Mouse (Mus musculus): Measurements from ENCODE around the gene Atrnl1. TPM values are rescaled to one million over a fixed set of nuclear protein-coding genes. Genes with fewer than 3 reads are reported as not detected.
A peak's percentile ranks its signal among the peaks of the same experiment; 100 is the strongest.

The Atrnl1 gene
- polyA plus RNA-seq, 1 experiment: 34.5 TPM

GRCm38 (mm10) chr19:57961321-57961720, 350.5 kb downstream of the Atrnl1 start:
- Histone ChIP-seq H3K27ac (ENCODE audit: insufficient read depth, low read length) (no peak overlapping the region), H3K4me3 (ENCODE audit: insufficient read depth, low read length) (no peak overlapping the region), H3K4me1 (ENCODE audit: control insufficient read depth, insufficient read depth, low read length) (no peaks in the 10 kb centered on the region)
- no peak for TF ChIP-seq POLR2A (IDR thresholded peaks at IDR 0.05; ENCODE audit: extremely low read depth, insufficient read depth, low read length)
- no peak for TF ChIP-seq CTCF (IDR thresholded peaks at IDR 0.05; ENCODE audit: extremely low read depth, insufficient read depth, low read length)

- H3K27ac ChIP-seq (ENCODE audit: insufficient read depth, low read length): no peak overlapping the region
- no peak overlapping the region for H3K4me3 ChIP-seq (ENCODE audit: insufficient read depth, low read length)
- TF ChIP-seq POLR2A (IDR thresholded peaks at IDR 0.05; ENCODE audit: extremely low read depth, insufficient read depth, low read length): no peak
- TF ChIP-seq CTCF (IDR thresholded peaks at IDR 0.05; ENCODE audit: extremely low read depth, insufficient read depth, low read length): no peak
- no peaks in the 10 kb centered on the region for H3K4me1 ChIP-seq (ENCODE audit: control insufficient read depth, insufficient read depth, low read length)
Measured at GRCm38 (mm10) chr19:57961738-57962640, 351.2 kb downstream of the Atrnl1 start.

GRCm38 (mm10) chr19:57963874-57964273, 353.0 kb downstream of the Atrnl1 start:
- Histone ChIP-seq H3K4me3 (ENCODE audit: insufficient read depth, low read length) (no peak overlapping the region), H3K4me1 (ENCODE audit: control insufficient read depth, insufficient read depth, low read length) (no peaks in the 10 kb centered on the region), H3K27ac (ENCODE audit: insufficient read depth, low read length) (no peak overlapping the region)
- TF ChIP-seq CTCF (IDR thresholded peaks at IDR 0.05; ENCODE audit: extremely low read depth, insufficient read depth, low read length) (no peak), POLR2A (IDR thresholded peaks at IDR 0.05; ENCODE audit: extremely low read depth, insufficient read depth, low read length) (no peak)

- Histone ChIP-seq H3K4me1 (ENCODE audit: control insufficient read depth, insufficient read depth, low read length) (peaks cover 5% of the 10 kb centered on the region; the same call in 1 of the 2 replicates), H3K27ac (ENCODE audit: insufficient read depth, low read length) (peak overlapping the region; percentile 75; the same call in 1 of the 2 replicates), H3K4me3 (ENCODE audit: insufficient read depth, low read length) (no peak overlapping the region)
- TF ChIP-seq POLR2A (IDR thresholded peaks at IDR 0.05; ENCODE audit: extremely low read depth, insufficient read depth, low read length): no peak
- TF ChIP-seq CTCF (IDR thresholded peaks at IDR 0.05; ENCODE audit: extremely low read depth, insufficient read depth, low read length): no peak
Measured at GRCm38 (mm10) chr19:57969766-57970165, 358.9 kb downstream of the Atrnl1 start.

GRCm38 (mm10) chr19:57970342-57970895, 359.6 kb downstream of the Atrnl1 start:
- H3K4me1 ChIP-seq (ENCODE audit: control insufficient read depth, insufficient read depth, low read length): peaks cover 5% of the 10 kb centered on the region; the same call in 1 of the 2 replicates
- peak overlapping the region; percentile 75 for H3K27ac ChIP-seq (ENCODE audit: insufficient read depth, low read length)
- TF ChIP-seq CTCF (IDR thresholded peaks at IDR 0.05; ENCODE audit: extremely low read depth, insufficient read depth, low read length) (no peak), POLR2A (IDR thresholded peaks at IDR 0.05; ENCODE audit: extremely low read depth, insufficient read depth, low read length) (no peak)
- H3K4me3 ChIP-seq (ENCODE audit: insufficient read depth, low read length): 0 out of 2 replicates have a peak overlapping the region, but pooled peaks have one; percentile 6

GRCm38 (mm10) chr19:57975201-57975600, 364.4 kb downstream of the Atrnl1 start:
- peaks cover 2% of the 10 kb centered on the region; the same call in 1 of the 2 replicates for H3K4me1 ChIP-seq (ENCODE audit: control insufficient read depth, insufficient read depth, low read length)
- H3K27ac ChIP-seq (ENCODE audit: insufficient read depth, low read length): no peak overlapping the region
- TF ChIP-seq CTCF (IDR thresholded peaks at IDR 0.05; ENCODE audit: extremely low read depth, insufficient read depth, low read length) (no peak), POLR2A (IDR thresholded peaks at IDR 0.05; ENCODE audit: extremely low read depth, insufficient read depth, low read length) (no peak)
- H3K4me3 ChIP-seq (ENCODE audit: insufficient read depth, low read length): no peak overlapping the region

GRCm38 (mm10) chr19:57985918-57986900, 375.4 kb downstream of the Atrnl1 start:
- H3K27ac ChIP-seq (ENCODE audit: insufficient read depth, low read length): no peak overlapping the region
- no peak for TF ChIP-seq POLR2A (IDR thresholded peaks at IDR 0.05; ENCODE audit: extremely low read depth, insufficient read depth, low read length)
- TF ChIP-seq CTCF (IDR thresholded peaks at IDR 0.05; ENCODE audit: extremely low read depth, insufficient read depth, low read length): no peak

GRCm38 (mm10) chr19:57987696-57988393, 377.0 kb downstream of the Atrnl1 start:
- Histone ChIP-seq H3K27ac (ENCODE audit: insufficient read depth, low read length) (no peak overlapping the region), H3K4me1 (ENCODE audit: control insufficient read depth, insufficient read depth, low read length) (0 out of 2 replicates have a peak, but pooled peaks cover 1% of the 10 kb centered on the region), H3K4me3 (ENCODE audit: insufficient read depth, low read length) (no peak overlapping the region)
- TF ChIP-seq POLR2A (IDR thresholded peaks at IDR 0.05; ENCODE audit: extremely low read depth, insufficient read depth, low read length) (no peak), CTCF (IDR thresholded peaks at IDR 0.05; ENCODE audit: extremely low read depth, insufficient read depth, low read length) (no peak)

More at GRCm38 (mm10) chr19:57985918-57986900, 375.4 kb downstream of the Atrnl1 start:
- no peak overlapping the region for H3K4me3 ChIP-seq (ENCODE audit: insufficient read depth, low read length)
- H3K4me1 ChIP-seq (ENCODE audit: control insufficient read depth, insufficient read depth, low read length): 0 out of 2 replicates have a peak, but pooled peaks cover 1% of the 10 kb centered on the region
